Mouse (Mus musculus): ENCODE measurements around the gene Osbp.

The Osbp gene

DNA sequence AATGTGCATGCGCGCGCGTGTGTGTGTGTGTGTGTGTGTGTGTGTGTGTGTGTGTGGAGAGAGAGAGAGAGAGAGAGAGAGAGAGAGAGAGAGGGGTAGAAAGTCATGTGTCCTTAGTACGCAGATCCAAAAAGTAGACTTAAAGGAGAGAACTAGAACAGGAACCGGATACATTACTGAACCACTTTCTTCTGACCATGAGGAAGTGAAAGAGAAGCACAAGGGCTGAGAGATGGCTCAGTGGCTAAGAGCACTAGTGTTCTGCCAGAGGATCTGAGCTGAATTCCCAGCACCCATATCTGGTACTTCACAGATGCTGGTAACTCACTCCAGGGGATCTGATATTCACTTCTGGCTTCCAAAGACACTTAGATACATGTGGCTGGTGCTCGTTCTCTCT is 23.6 kb downstream of the Osbp start:
- DNase-seq (ENCODE audit: low spot score in 2 of 2) = no peak

- DNase-seq (ENCODE audit: low spot score in 2 of 2) = no peak
Observed at GRCm38 (mm10) chr19:11992034-11992433, 26.3 kb downstream of the Osbp start.

- DNase-seq (ENCODE audit: low spot score in 2 of 2) = no peak
Observed at GRCm38 (mm10) chr19:11992441-11993029, 26.8 kb downstream of the Osbp start.

DNA sequence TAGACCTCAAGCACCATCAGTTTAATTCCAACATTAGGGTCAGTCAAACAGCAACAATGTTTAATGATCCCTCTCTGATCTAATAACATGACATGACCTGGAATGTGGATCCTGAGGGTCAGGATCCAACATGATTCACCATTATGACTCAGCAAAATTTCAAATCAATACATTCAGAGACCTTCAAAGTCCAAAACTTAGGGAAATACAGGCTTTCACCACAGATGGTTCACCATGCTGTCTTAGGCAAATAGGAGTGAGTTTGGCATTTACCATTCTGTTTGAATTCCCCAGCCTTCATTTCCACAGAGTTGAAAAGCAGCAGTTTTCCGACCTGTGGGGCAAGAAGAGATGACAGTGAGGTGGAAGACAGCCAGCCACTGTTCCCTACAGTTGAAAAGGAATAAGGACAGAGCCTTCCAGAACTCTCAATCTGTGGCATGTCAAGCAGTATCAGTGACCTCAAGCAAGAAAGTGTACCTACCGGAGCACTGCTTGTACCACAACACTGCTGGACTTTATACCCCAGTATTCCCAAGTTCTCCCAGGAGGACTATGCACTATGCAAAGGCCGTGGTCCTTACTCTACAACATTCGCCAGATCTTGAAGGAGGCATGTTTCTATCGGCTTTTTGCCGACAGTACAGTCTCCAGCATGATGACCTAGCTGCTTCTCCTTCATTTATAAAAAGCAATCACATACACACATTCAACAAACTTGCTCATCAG is 29.1 kb downstream of the Osbp start:
- no peak for DNase-seq (ENCODE audit: low spot score in 2 of 2)

DNA sequence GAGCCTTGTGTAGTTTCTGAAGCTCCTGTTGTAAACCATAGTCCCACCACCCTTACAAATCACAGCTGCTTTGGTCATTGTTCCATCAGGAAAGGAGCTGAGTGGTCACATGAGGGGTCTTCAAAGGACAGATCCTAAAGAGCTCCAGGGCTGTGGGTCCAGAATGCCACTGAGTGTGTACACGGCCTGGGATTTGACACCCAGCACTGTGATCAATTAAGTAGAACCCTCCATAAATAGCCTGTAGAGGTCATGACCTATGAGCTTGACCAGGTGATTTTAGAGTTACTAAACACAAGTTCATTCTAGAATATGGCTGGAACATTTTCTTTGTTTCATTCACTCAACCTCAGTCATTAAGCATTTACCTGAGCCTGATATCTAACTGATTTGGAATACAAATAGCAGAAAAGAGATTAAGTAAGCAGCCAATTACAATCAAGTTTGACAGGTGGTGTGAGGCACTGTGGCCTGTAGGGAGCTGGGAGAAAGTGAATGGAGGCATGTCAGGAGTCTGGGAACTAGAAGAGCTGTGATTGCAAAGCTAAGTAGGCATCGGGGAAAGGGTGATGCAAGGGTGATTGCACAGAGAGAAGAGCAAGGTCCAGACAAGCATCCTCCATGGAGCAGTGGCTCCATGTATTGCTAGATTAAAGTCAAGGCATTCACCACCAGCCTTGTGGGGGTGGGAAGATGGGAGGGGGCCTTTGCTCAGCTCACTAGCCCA is 30.1 kb downstream of the Osbp start:
- no peak for DNase-seq (ENCODE audit: low spot score in 2 of 2)

GRCm38 (mm10) chr19:12001686-12002085 is 35.9 kb downstream of the Osbp start:
- DNase-seq (ENCODE audit: low spot score in 2 of 2) = no peak

- peak; percentile 65 to 81 for DNase-seq (ENCODE audit: low spot score in 2 of 2)
Observed at GRCm38 (mm10) chr19:12002125-12002524, 36.4 kb downstream of the Osbp start.

DNA sequence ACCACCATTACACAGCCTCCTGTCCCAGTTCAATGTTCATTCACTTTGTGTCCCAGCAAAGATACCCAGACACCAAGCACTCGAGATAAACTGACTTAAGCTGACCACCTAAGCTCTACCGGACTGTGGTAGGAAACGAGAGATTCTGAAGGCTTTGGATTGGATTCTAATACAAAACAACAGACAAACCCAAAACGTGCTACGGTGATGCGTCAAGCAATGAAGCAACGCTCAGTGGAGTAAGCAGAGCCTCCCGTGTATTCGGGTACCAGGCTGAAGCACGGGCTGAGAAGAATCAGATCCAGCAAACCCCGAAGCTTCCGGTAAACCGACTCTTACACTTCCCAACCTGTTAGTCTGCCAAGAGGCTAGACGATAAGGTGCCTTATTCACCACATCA is 37.0 kb downstream of the Osbp start:
- no peak for DNase-seq (ENCODE audit: low spot score in 2 of 2)

DNA sequence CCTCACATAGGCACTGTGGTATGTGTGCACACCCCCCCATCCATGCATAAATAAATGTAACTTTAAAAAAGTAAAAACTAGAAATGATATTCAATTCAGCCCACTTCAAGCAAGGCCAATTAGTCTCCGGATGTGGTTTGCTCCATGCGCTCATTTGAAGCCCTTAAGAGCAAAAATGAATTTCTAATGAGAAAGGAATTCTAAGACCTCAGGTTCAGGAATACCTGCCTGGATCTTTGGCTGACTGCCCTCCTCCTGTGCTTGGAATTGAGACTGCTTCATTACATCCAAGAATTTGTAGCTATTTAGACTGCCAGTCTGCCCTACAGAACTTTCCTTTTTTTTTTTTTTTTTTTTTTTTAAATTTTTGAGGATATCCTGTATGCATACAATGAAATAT is 37.8 kb downstream of the Osbp start:
- no peak for DNase-seq (ENCODE audit: low spot score in 2 of 2)

DNA sequence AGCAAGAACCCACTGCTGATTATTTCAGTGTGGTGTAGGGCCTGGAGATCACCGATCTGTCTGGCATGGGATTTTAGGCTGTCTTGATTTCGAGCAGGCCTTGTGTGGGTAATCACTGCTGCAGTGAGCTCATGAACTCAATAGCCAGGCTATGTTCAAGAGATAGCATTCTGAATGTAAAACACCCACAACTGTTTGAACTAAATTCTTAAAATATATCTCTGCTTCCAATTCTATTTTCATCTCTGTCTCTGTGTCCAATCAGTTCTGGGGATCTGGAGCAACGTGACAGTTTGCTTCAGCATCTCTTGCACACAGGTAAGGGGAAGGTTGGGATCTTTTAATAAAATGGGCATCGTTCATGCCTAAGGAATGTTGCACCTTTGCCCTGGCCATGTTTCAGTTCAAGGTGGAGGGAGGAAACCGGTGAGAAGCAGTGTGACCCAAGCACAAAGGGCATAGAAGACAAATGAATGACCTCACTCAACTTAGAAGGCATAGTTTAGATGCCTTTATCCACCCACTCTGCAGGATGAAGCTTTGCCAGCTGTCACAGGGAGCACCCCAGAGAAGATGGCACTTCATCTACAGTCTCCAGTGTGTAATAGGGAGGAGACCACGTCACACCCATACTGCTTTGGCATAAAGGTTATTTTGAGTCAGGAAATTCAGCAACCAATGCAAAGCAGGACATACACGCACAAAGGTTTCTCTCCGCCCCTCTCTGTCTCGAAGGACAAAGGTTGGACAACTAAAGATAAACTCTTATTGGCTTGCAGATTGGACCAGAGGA is 38.7 kb downstream of the Osbp start:
- no peak for DNase-seq (ENCODE audit: low spot score in 2 of 2)

- peak; percentile 88 to 93 for DNase-seq (ENCODE audit: low spot score in 2 of 2)
Observed at GRCm38 (mm10) chr19:12005376-12006360, 39.9 kb downstream of the Osbp start.

DNA sequence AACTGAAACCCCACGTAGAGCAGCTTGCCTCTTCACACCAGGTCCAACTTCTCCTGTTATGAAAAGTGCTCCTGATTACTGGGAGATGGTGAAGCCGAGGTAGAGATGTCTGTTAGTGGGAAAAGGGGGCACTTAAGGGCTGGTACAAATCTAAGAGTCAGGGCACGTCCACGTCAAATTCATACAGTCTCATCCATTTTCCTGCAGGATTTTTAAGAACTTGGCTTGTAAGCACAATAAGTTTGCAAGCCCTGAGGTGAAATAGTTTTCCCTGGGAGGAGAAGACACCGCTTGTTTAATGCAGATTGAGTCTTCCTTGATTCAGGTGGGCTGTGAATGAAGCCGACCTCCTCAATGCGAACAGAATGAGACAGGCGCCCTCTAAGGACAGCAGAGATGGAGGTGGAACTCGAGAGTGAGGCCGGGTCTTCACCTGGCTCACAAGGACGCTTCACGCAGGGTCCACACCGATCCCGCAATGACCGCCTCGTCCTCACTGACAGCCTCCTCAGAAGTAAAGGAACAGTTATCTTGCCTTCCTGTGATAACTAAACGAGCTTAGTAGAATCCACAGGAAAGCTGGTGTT is 40.7 kb downstream of the Osbp start:
- DNase-seq (ENCODE audit: low spot score in 2 of 2) = peak; percentile 20 to 66

DNA sequence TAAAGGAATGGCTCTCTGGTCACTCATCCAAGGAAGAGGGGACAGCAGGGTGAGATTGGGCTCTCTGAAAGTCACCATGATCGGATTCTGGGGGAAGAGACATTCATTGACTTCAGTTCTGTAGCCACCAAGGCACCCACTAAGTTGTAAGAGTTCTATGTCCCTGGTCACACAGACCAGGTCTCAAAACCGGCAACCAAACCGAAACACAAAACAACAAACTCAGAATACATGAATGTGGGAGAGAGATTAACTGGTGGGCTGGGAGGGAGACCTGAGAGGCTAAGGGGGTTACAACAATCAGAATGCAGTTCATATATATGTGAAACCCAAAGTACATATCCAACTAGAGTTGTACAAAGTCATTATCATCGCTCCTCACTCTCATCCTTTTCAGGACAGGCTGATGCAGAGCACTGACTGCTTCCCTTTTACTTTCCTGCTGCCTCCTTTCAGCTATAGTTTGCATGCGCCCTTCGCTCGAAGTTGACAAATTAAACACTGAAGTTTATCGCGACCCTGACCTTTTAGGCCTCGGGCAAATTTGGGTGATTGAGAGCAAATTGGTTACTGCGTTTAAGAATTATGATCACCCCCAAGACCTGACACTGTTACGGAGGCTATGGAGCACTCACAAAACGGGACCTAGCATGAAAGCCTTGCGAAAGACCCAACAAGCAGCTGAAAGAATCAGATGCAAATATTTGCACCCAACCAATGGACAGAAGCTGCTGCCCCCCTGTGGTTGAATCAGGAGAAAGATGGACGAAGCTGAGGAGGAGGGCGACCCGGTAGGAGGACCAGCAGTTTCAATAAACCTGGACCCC is 41.6 kb downstream of the Osbp start:
- peak; percentile 67 to 80 for DNase-seq (ENCODE audit: low spot score in 2 of 2)

DNA sequence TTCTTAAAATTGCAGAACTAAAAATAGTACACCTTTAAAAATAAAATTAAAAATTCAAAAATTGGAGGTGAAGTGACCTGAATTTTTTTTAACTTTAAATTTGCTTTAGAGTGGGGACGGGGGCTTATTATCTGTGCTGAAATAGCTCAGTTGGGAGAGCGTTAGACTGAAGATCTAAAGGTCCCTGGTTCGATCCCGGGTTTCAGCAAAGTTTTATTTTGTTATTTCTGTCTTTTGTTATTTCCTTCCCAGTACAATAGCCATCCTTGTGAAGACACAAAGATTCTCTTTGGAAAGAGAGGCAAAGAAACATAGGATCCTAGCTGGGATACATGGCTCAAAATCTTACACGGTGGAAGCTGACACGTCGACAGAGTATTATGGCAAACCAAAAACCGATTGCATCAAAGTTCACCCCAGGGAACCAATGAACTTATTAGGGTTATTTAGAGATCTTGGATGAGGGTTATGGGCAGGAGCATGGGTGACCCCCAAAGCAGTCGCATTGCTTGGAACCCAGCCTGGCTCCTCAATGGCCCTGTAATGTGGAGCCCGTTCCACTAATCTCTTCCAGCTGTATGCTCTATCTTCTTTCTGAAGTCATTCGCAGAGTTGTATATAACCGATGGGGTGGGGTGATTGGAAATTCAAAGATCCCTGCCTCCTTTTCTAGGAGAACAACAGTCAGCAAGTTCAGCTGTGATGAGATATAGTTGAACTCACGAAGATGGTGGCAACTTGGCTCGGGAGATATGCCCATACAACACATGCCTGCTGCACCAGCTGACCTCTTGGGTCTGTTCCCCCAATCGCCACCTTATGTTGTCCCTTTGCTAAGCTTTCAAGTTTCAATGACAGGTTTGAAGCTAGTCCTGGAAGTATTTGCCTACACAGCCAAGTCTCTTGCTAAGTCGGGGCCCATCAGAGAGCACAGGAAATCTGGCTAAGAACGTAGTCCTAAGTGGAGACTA is 43.0 kb downstream of the Osbp start:
- DNase-seq (ENCODE audit: low spot score in 2 of 2) = no peak

GRCm38 (mm10) chr19:12009501-12010280 is 44.0 kb downstream of the Osbp start:
- peak; percentile 71 to 81 for DNase-seq (ENCODE audit: low spot score in 2 of 2)

DNA sequence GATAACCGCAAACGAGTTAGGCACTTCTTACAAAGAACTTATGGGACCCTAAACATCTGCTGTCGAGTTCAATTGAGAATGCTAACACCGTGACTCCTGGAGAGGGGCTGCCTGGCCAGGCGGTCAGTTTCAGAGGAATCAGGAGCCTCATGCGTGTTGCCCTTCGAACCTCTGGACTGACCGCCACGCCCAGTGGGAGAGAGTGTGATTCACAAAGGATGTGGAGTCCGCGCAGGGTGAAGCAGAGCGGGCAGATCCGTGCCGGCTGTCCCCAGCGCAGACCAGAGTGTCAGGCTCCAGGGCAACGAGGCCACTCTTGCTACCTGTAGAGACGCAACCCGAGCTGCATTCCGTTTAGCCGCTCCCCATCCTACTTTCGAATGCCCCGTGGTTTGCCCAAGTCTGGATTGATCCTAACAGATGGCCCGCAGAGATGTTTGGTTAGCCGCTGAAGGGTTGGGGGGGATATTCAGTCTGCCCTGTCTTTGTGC is 44.6 kb downstream of the Osbp start:
- DNase-seq (ENCODE audit: low spot score in 2 of 2) = peak; percentile 47 to 77

DNA sequence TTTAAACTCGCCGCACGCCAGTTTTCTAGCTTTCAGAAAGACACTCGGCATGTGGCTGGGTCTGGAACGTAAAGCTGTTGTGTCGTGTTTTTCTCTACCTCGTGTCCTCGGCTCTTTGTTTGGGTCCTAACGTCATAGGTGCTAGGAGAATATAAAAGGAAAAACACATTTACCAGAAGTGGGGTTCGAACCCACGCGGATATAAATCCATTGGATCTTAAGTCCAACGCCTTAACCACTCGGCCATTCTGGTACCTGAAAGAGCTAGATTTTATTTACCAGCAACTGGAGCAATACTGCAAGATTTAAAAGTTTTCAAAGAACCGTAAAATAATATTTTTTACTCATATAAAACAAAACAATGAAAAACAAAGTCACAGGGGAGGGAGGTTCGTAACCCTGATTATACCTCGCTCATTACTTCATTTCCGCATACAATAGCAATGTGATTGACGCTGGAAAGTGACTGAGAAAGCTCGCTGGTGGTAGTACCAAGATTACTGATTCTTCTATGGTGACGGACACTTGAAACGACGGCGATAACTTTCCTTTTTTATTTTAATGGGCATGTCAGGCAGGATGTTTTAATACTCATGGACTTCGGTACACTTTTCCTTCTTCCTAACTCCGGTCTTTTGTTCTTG is 45.3 kb downstream of the Osbp start:
- peak; percentile 71 to 83 for DNase-seq (ENCODE audit: low spot score in 2 of 2)

Measured in spleen, postnatal 4 days (tissue).